Mouse (Mus musculus) cerebellum, adult 2 months (tissue): ENCODE data around the gene Clns1a. TPM values are rescaled to one million over a fixed set of nuclear protein-coding genes. Genes with fewer than 3 reads are reported as not detected.

Experiments used
- DNase-seq, 2 experiments: peaks; one replicate each; pipeline ENCODE4 v3.0.0; 2021
- H3K27ac ChIP-seq: fragments of 200-500 bp; 2 replicates; pipeline ENCODE4 v1.5.1; 2012; ENCODE audit warnings: low read length, control low read depth, inconsistent platforms; ENCODE audit not compliant: insufficient read depth
- H3K27me3 ChIP-seq: fragments of 200-500 bp; 2 replicates; pipeline ENCODE4 v1.6.1; 2012; ENCODE audit warnings: inconsistent platforms, mild to moderate bottlenecking, low read length, moderate library complexity; ENCODE audit not compliant: control insufficient read depth, insufficient read depth
- H3K4me1 ChIP-seq: fragments of 200-500 bp; 2 replicates; pipeline ENCODE4 v1.6.1; 2011; ENCODE audit warnings: low read length; ENCODE audit not compliant: control insufficient read depth, insufficient read depth
- H3K4me3 ChIP-seq: fragments of 200-500 bp; replicated peaks from 2 replicates; pipeline ENCODE3; 2011; ENCODE audit warnings: mild to moderate bottlenecking, low read depth, low read length, control low read depth; ENCODE audit not compliant: insufficient read depth
- CTCF ChIP-seq: fragments of 200-500 bp; IDR thresholded peaks from 2 replicates; pipeline ENCODE4 v1.5.1; 2011; ENCODE audit warnings: low read depth, mild to moderate bottlenecking, control low read depth, low read length, moderate library complexity, borderline replicate concordance; ENCODE audit not compliant: insufficient read depth
- POLR2A ChIP-seq: fragments of 200-500 bp; IDR thresholded peaks from 2 replicates; pipeline ENCODE4 v1.6.1; 2011; ENCODE audit warnings: low read length, control low read depth, borderline replicate concordance; ENCODE audit not compliant: insufficient read depth
- WGBS: fragments of 180-500 bp; shearing (Covaris S2); methylation state at CpG from one replicate; pipeline ENCODE4 v1.1.7; 2018; 5-methylcytosine and 5-hydroxymethylcytosine counted together
- polyA plus RNA-seq: library from polyadenylated mRNA; depleted of rRNA; stranded (reverse); fragments of >200 nt; gene quantifications from 2 replicates; pipeline ENCODE4 v1.2.3, GENCODE M21; 2012; rRNA removed

Gene Clns1a
- polyA plus RNA-seq, 1 experiment, result 91.3 TPM

GRCm38 (mm10) chr7:97765181-97765962 is 68.9 kb downstream of the Clns1a start:
- H3K27me3 ChIP-seq, result no peaks in the 10 kb centered on the region
- TF ChIP-seq CTCF (no peak), POLR2A (no peak)
- no peak for DNase-seq
- H3K4me1 ChIP-seq, result peaks cover 11% of the 10 kb centered on the region; the same call in 1 of the 2 replicates
- no peak overlapping the region for H3K27ac ChIP-seq
- H3K4me3 ChIP-seq, result no peak overlapping the region
- 86% methylated on average over 21 of the region's 21 CpGs for WGBS

- Histone ChIP-seq H3K27ac (no peak overlapping the region), H3K4me1 (peaks cover 14% of the 10 kb centered on the region; the same call in 1 of the 2 replicates), H3K4me3 (no peak overlapping the region), H3K27me3 (no peaks in the 10 kb centered on the region)
- DNase-seq, result no peak
- TF ChIP-seq POLR2A (no peak), CTCF (no peak)
- WGBS, result 89% methylated on average over 5 of the region's 5 CpGs
Observed at GRCm38 (mm10) chr7:97765963-97766347, 69.5 kb downstream of the Clns1a start.

- Histone ChIP-seq H3K27ac (no peak overlapping the region), H3K4me3 (no peak overlapping the region), H3K4me1 (peaks cover 20% of the 10 kb centered on the region; the same call in 1 of the 2 replicates), H3K27me3 (no peaks in the 10 kb centered on the region)
- 87% methylated on average over 9 of the region's 9 CpGs for WGBS
- TF ChIP-seq POLR2A (no peak), CTCF (no peak)
- DNase-seq, result no peak
Observed at GRCm38 (mm10) chr7:97766406-97767166, 70.2 kb downstream of the Clns1a start.

GRCm38 (mm10) chr7:97767841-97768240 is 71.4 kb downstream of the Clns1a start:
- TF ChIP-seq CTCF (no peak), POLR2A (no peak)
- Histone ChIP-seq H3K4me1 (peaks cover 21% of the 10 kb centered on the region; the same call in 1 of the 2 replicates), H3K4me3 (no peak overlapping the region), H3K27ac (no peak overlapping the region), H3K27me3 (no peaks in the 10 kb centered on the region)
- 15% methylated on average over 8 of the region's 8 CpGs for WGBS
- DNase-seq, result peak; percentile 38 to 70

- Histone ChIP-seq H3K4me3 (no peak overlapping the region), H3K27me3 (no peaks in the 10 kb centered on the region), H3K4me1 (peaks cover 21% of the 10 kb centered on the region; the same call in 1 of the 2 replicates), H3K27ac (no peak overlapping the region)
- 84% methylated on average over 4 of the region's 4 CpGs for WGBS
- TF ChIP-seq POLR2A (no peak), CTCF (no peak)
- DNase-seq, result no peak
Observed at GRCm38 (mm10) chr7:97769020-97769419, 72.6 kb downstream of the Clns1a start.

Other genes with a start within 250 kb of the Clns1a start
- gene Kctd14, start 245.3 kb upstream of the Clns1a start, polyA plus RNA-seq, result 1.6 and 2.2 TPM in 2 replicates
- 67.0 and 72.2 TPM in 2 replicates for gene Ints4, start 215.7 kb upstream of the Clns1a start, polyA plus RNA-seq
- 71.4 and 78.9 TPM in 2 replicates for gene Aamdc, start 117.1 kb upstream of the Clns1a start, polyA plus RNA-seq
- gene Rsf1, start 116.7 kb upstream of the Clns1a start, polyA plus RNA-seq, result 14.7 and 15.2 TPM in 2 replicates
- gene Aqp11, start 41.7 kb downstream of the Clns1a start, polyA plus RNA-seq, result 13.9 and 14.4 TPM in 2 replicates
- 363 and 385 TPM in 2 replicates for gene Pak1, start 91.9 kb downstream of the Clns1a start, polyA plus RNA-seq
- gene Gdpd4, start 223.3 kb downstream of the Clns1a start, polyA plus RNA-seq, result 0.08 and 0.17 TPM in 2 replicates